Mouse (Mus musculus) liver, adult 2 months (tissue): ENCODE results near the gene Mesp2.

Source experiments
- CTCF ChIP-seq: fragments of 200-500 bp; IDR thresholded peaks from 2 replicates; pipeline ENCODE4 v1.5.1; 2011; ENCODE audit warnings: low read depth, low read length, control low read depth
- POLR2A ChIP-seq: fragments of 200-500 bp; IDR thresholded peaks from 2 replicates; pipeline ENCODE4 v1.6.1; 2011; ENCODE audit warnings: low read length, control low read depth; ENCODE audit not compliant: insufficient read depth; ENCODE audit errors: extremely low read depth

GRCm38 (mm10) chr7:79781826-79782515, 28.6 kb upstream of the Mesp2 start:
- TF ChIP-seq POLR2A (no peak), CTCF (no peak)
